In the genomic region with DNA sequence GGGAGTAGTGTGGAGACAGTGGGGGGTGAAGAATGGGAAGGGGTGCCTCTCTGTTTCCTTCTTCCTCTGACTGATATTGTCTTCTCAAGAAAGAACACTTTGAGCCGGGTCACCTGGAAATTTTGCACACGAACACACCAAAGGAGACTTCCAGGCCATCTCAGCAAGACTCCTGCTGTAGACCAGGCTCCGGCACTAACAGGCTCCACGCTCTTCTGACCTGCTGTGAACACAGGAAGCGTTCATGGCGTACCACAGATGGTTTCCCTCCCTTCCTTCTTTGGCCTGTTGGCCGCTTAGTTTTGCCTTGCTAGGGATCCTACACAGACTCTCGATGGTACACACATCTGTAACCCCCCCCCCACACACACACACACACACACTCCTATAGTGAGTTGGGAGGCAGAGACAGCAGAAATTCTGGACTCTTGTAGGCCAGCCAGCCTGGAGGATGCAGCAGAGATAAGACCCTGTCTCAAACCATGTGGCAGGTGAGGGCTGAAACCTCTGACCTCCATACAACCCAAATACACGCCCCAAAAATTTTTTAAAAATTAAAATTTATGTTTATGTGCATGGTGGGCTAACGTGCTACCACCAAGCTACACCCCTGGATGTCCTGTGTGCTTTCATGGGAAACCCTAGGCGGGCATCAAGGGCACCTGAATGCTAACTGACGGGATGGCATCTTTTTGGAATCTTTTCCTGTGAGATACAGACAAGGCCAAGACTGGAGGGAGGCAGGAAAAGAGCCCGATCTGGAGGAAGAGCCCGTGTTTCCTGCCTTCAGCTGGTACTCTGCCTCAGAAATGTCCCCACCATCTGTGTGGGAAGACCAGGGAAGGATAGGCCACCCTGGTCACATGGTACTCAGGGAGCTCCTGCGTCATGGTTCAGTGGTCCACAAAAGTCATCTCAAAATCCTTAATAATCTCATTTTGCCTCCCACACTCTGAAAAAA, we compare ENCODE assay signal across 28 mouse cellular contexts. TPM values are rescaled to one million over a fixed set of nuclear protein-coding genes. Genes with fewer than 3 reads are reported as not detected.
DNase-seq lines count a peak whose midpoint lies in the region; ATAC-seq and TF ChIP-seq lines count a peak whose summit lies in the region.
"Had no signal": no experiment of that assay in that cellular context is flagged by ENCODE, and none has a peak within 500 bp of the region (broad histone marks: within the 10 kb centered on the region; RNA-seq: fewer than 3 reads in every experiment).

No protein-coding gene starts in this region.

- no peaks in the 10 kb centered on the region for H3K9me3 ChIP-seq in liver, embryonic 12.5 days (replicated peaks)
- H3K9me3 ChIP-seq: embryonic facial prominence, embryonic 13.5 days; embryonic facial prominence, embryonic 15.5 days; forebrain, embryonic 10.5 days; forebrain, embryonic 12.5 days; G1E had no signal

- peak; percentile 94 for DNase-seq in adipocyte (ENCODE audit: low spot score)
- DNase-seq in naive thymus-derived CD4-positive, alpha-beta T cell, adult 2 months (ENCODE audit: low read depth): peak; percentile 31
- peak; percentile 43 for DNase-seq in splenic B cell, adult 2 months (ENCODE audit: low read depth, low spot score)
- no peak for DNase-seq in lung, adult 2 months
- DNase-seq in heart, postnatal 4 days: no peak
- DNase-seq: adrenal gland, adult 2 months; adrenal gland, postnatal 10 days; adrenal gland, postnatal 25 days; cerebellum, adult 11 months; cerebellum, adult 18-20 months; cerebellum, adult 8-10 months; cerebellum, adult 9-11 months; cerebellum, postnatal 14 days; cerebellum, postnatal 36 days; embryo, embryonic 11 days had no signal

- 75% methylated on average over 15 of the region's 15 CpGs for WGBS in lung, adult 2 months
- WGBS in liver, embryonic 12.5 days (ENCODE audit: insufficient replicate concordance): 61% methylated on average over 15 of the region's 15 CpGs

- H3K4me2 ChIP-seq in liver, embryonic 12.5 days: no peak overlapping the region
- H3K4me2 ChIP-seq: embryonic facial prominence, embryonic 13.5 days; embryonic facial prominence, embryonic 15.5 days; forebrain, embryonic 12.5 days had no signal

- TF ChIP-seq POLR2A in lung, adult 2 months (IDR thresholded peaks at IDR 0.05; ENCODE audit: borderline replicate concordance, extremely low read depth, low read depth, low read length): no peak

- no peak for TF ChIP-seq CTCF in lung, adult 2 months (IDR thresholded peaks at IDR 0.05; ENCODE audit: insufficient read depth, low read length)

- H3K9ac ChIP-seq in liver, embryonic 12.5 days: no peak overlapping the region
- H3K9ac ChIP-seq: embryonic facial prominence, embryonic 13.5 days; embryonic facial prominence, embryonic 15.5 days; forebrain, embryonic 12.5 days had no signal

- H3K4me1 ChIP-seq in lung, adult 2 months (ENCODE audit: control insufficient read depth, insufficient read depth, low read length): no peaks in the 10 kb centered on the region
- H3K4me1 ChIP-seq in liver, embryonic 12.5 days: no peaks in the 10 kb centered on the region
- H3K4me1 ChIP-seq: embryonic facial prominence, embryonic 13.5 days; embryonic facial prominence, embryonic 15.5 days; forebrain, embryonic 10.5 days; forebrain, embryonic 12.5 days had no signal

- no peaks in the 10 kb centered on the region for H3K27me3 ChIP-seq in splenic B cell, adult 2 months (ENCODE audit: control insufficient read depth, insufficient read depth, low read length, poor library complexity, severe bottlenecking)
- H3K27me3 ChIP-seq in liver, embryonic 12.5 days (replicated peaks): no peaks in the 10 kb centered on the region
- H3K27me3 ChIP-seq: CH12.LX; embryonic facial prominence, embryonic 13.5 days; embryonic facial prominence, embryonic 15.5 days; forebrain, embryonic 12.5 days; Patski had no signal

- no peaks in the 10 kb centered on the region for H3K36me3 ChIP-seq in splenic B cell, adult 2 months (ENCODE audit: control insufficient read depth, insufficient read depth, low read length, poor library complexity, severe bottlenecking)
- H3K36me3 ChIP-seq in liver, embryonic 12.5 days: no peaks in the 10 kb centered on the region
- H3K36me3 ChIP-seq: embryonic facial prominence, embryonic 13.5 days; embryonic facial prominence, embryonic 15.5 days; forebrain, embryonic 10.5 days; forebrain, embryonic 12.5 days; G1E had no signal

- no peak overlapping the region for H3K27ac ChIP-seq in liver, embryonic 12.5 days
- H3K27ac ChIP-seq: embryonic facial prominence, embryonic 13.5 days; embryonic facial prominence, embryonic 15.5 days; forebrain, embryonic 10.5 days; forebrain, embryonic 12.5 days had no signal

- no peak overlapping the region for H3K4me3 ChIP-seq in lung, adult 2 months (replicated peaks; ENCODE audit: extremely low read depth, low read depth, low read length)
- no peak overlapping the region for H3K4me3 ChIP-seq in liver, embryonic 12.5 days
- H3K4me3 ChIP-seq: embryonic facial prominence, embryonic 13.5 days; embryonic facial prominence, embryonic 15.5 days; erythroblast, embryonic 14.5 days; forebrain, embryonic 10.5 days; forebrain, embryonic 12.5 days had no signal

- no peak for ATAC-seq in liver, embryonic 12.5 days
- ATAC-seq: activated CD4-positive, CD25-positive, alpha-beta regulatory T cell, adult 4 months; CD4-positive, CD25-positive, alpha-beta regulatory T cell, adult 4 months; forebrain, embryonic 14.5 days; forebrain, embryonic 16.5 days; Patski had no signal

RNA-seq across cellular contexts. Expression of gene Cpm, which starts 23.7 kb away (rescaled TPM):
- 104 and 117 TPM in 2 replicates for polyA plus RNA-seq in lung, adult 2 months (2012; rRNA removed)
- 29.8 and 30.7 TPM in 2 replicates for polyA plus RNA-seq in liver, embryonic 12.5 days (2016; fragmentation: Nextera tagmentation; extraction: Ambion mirVana)
- total RNA-seq in heart, postnatal 4 days (2021): 1 to 10 TPM; 2.8 to 3.6 TPM
- polyA plus RNA-seq: erythroblast, embryonic 14.5 days; G1E had no signal

Comparison
In these comparisons a context has a peak if more than half of its experiments do, and no peak if none do; other contexts are left out.
1. DNase-seq: peak in adipocyte (single experiment), naive thymus-derived CD4-positive, alpha-beta T cell, adult 2 months (single experiment) and splenic B cell, adult 2 months (single experiment); none in lung, adult 2 months (single experiment) and heart, postnatal 4 days (single experiment).